Mouse (Mus musculus) limb, embryonic 13.5 days (tissue): ENCODE results near the gene Pmpcb. TPM values are rescaled to one million over a fixed set of nuclear protein-coding genes. Genes with fewer than 3 reads are reported as not detected.

ENCODE experiments used
- polyA plus RNA-seq: library from polyadenylated mRNA; unstranded; fragments of >200 nt; fragmentation: Nextera tagmentation; extraction: Ambion mirVana; gene quantifications from 2 replicates; pipeline ENCODE4 v1.2.1, GENCODE M21; 2015

The Pmpcb gene
- polyA plus RNA-seq, 1 experiment from 2014 or later, result 94.9 TPM

Other genes with a start within 250 kb of the Pmpcb start
- 89.9 and 102 TPM in 2 replicates for gene Lrrc17, start 193.6 kb upstream of the Pmpcb start, polyA plus RNA-seq
- 0.08 and 0.24 TPM in 2 replicates for gene Fbxl13, start 91.5 kb upstream of the Pmpcb start, polyA plus RNA-seq
- gene Armc10, start 91.3 kb upstream of the Pmpcb start, polyA plus RNA-seq, result 54.4 TPM in 2 replicates
- 2.1 and 2.5 TPM in 2 replicates for gene Napepld, start 35.7 kb upstream of the Pmpcb start, polyA plus RNA-seq
- 67.5 and 73.5 TPM in 2 replicates for gene Dnajc2, start 48.1 kb downstream of the Pmpcb start, polyA plus RNA-seq
- 192 and 201 TPM in 2 replicates for gene Psmc2, start 48.1 kb downstream of the Pmpcb start, polyA plus RNA-seq
- not detected in 2 replicates for gene Slc26a5, start 128.5 kb downstream of the Pmpcb start, polyA plus RNA-seq